Mouse (Mus musculus): ENCODE measurements around the gene Ccdc134. TPM values are rescaled to one million over a fixed set of nuclear protein-coding genes. Genes with fewer than 3 reads are reported as not detected.

The Ccdc134 gene
- polyA plus RNA-seq, 1 experiment = 82.1 TPM

GRCm38 (mm10) chr15:82086131-82086530, 41.6 kb upstream of the Ccdc134 start:
- TF ChIP-seq TCF3 (IDR thresholded peaks at IDR 0.05; ENCODE audit: insufficient read length, low read depth) (no peak), E2F4 (IDR thresholded peaks at IDR 0.05; ENCODE audit: insufficient read depth) (no peak), MYOD1 (IDR thresholded peaks at IDR 0.05; ENCODE audit: control insufficient read depth in 1 of 3, insufficient read length in 2 of 3, low read depth in 2 of 3) (no peak), TCF12 (IDR thresholded peaks at IDR 0.05; ENCODE audit: insufficient read depth, poor library complexity, severe bottlenecking) (no peak), SRF (IDR thresholded peaks at IDR 0.05; ENCODE audit: control insufficient read depth, insufficient read length, low read depth) (no peak), MYOG (IDR thresholded peaks at IDR 0.05; ENCODE audit: control insufficient read depth in 1 of 3, insufficient read depth in 1 of 3, insufficient read length in 2 of 3, low read depth in 2 of 3) (no peak), CEBPB (IDR thresholded peaks at IDR 0.05; ENCODE audit: insufficient read depth, poor library complexity, severe bottlenecking) (no peak), REST (IDR thresholded peaks at IDR 0.05; ENCODE audit: insufficient read depth, insufficient read length) (no peak), POLR2A (IDR thresholded peaks at IDR 0.05; ENCODE audit: insufficient read length, low read depth) (no peak), POLR2AphosphoS2 (IDR thresholded peaks at IDR 0.05; ENCODE audit: insufficient read length, low read depth) (no peak), MAX (IDR thresholded peaks at IDR 0.05; ENCODE audit: low read depth) (no peak), USF1 (IDR thresholded peaks at IDR 0.05; ENCODE audit: low read depth) (no peak)
- H3K4me3 ChIP-seq = no peak overlapping the region
- no peaks in the 10 kb centered on the region for H3K79me2 ChIP-seq (ENCODE audit: control insufficient read depth, insufficient read depth)

GRCm38 (mm10) chr15:82087266-82087665, 40.5 kb upstream of the Ccdc134 start:
- H3K36me3 ChIP-seq (ENCODE audit: control insufficient read depth, insufficient read depth) = no peaks in the 10 kb centered on the region
- no peak overlapping the region for H3ac ChIP-seq (ENCODE audit: control insufficient read depth, insufficient read length)
- no peaks in the 10 kb centered on the region for H3K79me2 ChIP-seq (ENCODE audit: control insufficient read depth, insufficient read depth)
- no peak overlapping the region for H3K4me2 ChIP-seq (ENCODE audit: low read depth)
- no peak overlapping the region for H3K4me3 ChIP-seq
- peaks cover 85% of the 10 kb centered on the region for H3K27me3 ChIP-seq (ENCODE audit: control insufficient read depth, insufficient read depth, insufficient read length)
- TF ChIP-seq REST (IDR thresholded peaks at IDR 0.05; ENCODE audit: insufficient read depth, insufficient read length) (no peak), USF1 (IDR thresholded peaks at IDR 0.05; ENCODE audit: low read depth) (no peak), TCF12 (IDR thresholded peaks at IDR 0.05; ENCODE audit: insufficient read depth, poor library complexity, severe bottlenecking) (no peak), CEBPB (IDR thresholded peaks at IDR 0.05; ENCODE audit: insufficient read depth, poor library complexity, severe bottlenecking) (no peak), SRF (IDR thresholded peaks at IDR 0.05; ENCODE audit: control insufficient read depth, insufficient read length, low read depth) (no peak), MAX (IDR thresholded peaks at IDR 0.05; ENCODE audit: low read depth) (no peak), E2F4 (IDR thresholded peaks at IDR 0.05; ENCODE audit: insufficient read depth) (no peak)

More at GRCm38 (mm10) chr15:82086131-82086530, 41.6 kb upstream of the Ccdc134 start:
- Histone ChIP-seq H3K4me2 (ENCODE audit: low read depth) (no peak overlapping the region), H3K27me3 (ENCODE audit: control insufficient read depth, insufficient read depth, insufficient read length) (peaks cover 84% of the 10 kb centered on the region), H3ac (ENCODE audit: control insufficient read depth, insufficient read length) (no peak overlapping the region), H3K36me3 (ENCODE audit: control insufficient read depth, insufficient read depth) (no peaks in the 10 kb centered on the region)

GRCm38 (mm10) chr15:82091061-82091460, 36.7 kb upstream of the Ccdc134 start:
- H3K36me3 ChIP-seq (ENCODE audit: control insufficient read depth, insufficient read depth) = no peaks in the 10 kb centered on the region
- no peak overlapping the region for H3ac ChIP-seq (ENCODE audit: control insufficient read depth, insufficient read length)
- peaks cover 65% of the 10 kb centered on the region for H3K27me3 ChIP-seq (ENCODE audit: control insufficient read depth, insufficient read depth, insufficient read length)
- TF ChIP-seq USF1 (IDR thresholded peaks at IDR 0.05; ENCODE audit: low read depth) (no peak), POLR2AphosphoS2 (IDR thresholded peaks at IDR 0.05; ENCODE audit: insufficient read length, low read depth) (no peak), REST (IDR thresholded peaks at IDR 0.05; ENCODE audit: insufficient read depth, insufficient read length) (no peak), MYOG (IDR thresholded peaks at IDR 0.05; ENCODE audit: control insufficient read depth in 1 of 3, insufficient read depth in 1 of 3, insufficient read length in 2 of 3, low read depth in 2 of 3) (no peak), E2F4 (IDR thresholded peaks at IDR 0.05; ENCODE audit: insufficient read depth) (no peak), MAX (IDR thresholded peaks at IDR 0.05; ENCODE audit: low read depth) (no peak), POLR2A (IDR thresholded peaks at IDR 0.05; ENCODE audit: insufficient read length, low read depth) (no peak), MYOD1 (IDR thresholded peaks at IDR 0.05; ENCODE audit: control insufficient read depth in 1 of 3, insufficient read length in 2 of 3, low read depth in 2 of 3) (no peak), SRF (IDR thresholded peaks at IDR 0.05; ENCODE audit: control insufficient read depth, insufficient read length, low read depth) (no peak), CEBPB (IDR thresholded peaks at IDR 0.05; ENCODE audit: insufficient read depth, poor library complexity, severe bottlenecking) (no peak), TCF12 (IDR thresholded peaks at IDR 0.05; ENCODE audit: insufficient read depth, poor library complexity, severe bottlenecking) (no peak), TCF3 (IDR thresholded peaks at IDR 0.05; ENCODE audit: insufficient read length, low read depth) (no peak)
- H3K79me2 ChIP-seq (ENCODE audit: control insufficient read depth, insufficient read depth) = no peaks in the 10 kb centered on the region
- H3K4me2 ChIP-seq (ENCODE audit: low read depth) = no peak overlapping the region
- H3K4me3 ChIP-seq = no peak overlapping the region

GRCm38 (mm10) chr15:82106953-82107555, 20.7 kb upstream of the Ccdc134 start:
- no peak overlapping the region for H3K4me2 ChIP-seq (ENCODE audit: low read depth)
- TF ChIP-seq MAX (IDR thresholded peaks at IDR 0.05; ENCODE audit: low read depth) (no peak), SRF (IDR thresholded peaks at IDR 0.05; ENCODE audit: control insufficient read depth, insufficient read length, low read depth) (no peak), CEBPB (IDR thresholded peaks at IDR 0.05; ENCODE audit: insufficient read depth, poor library complexity, severe bottlenecking) (no peak), TCF3 (IDR thresholded peaks at IDR 0.05; ENCODE audit: insufficient read length, low read depth) (no peak), POLR2A (IDR thresholded peaks at IDR 0.05; ENCODE audit: insufficient read length, low read depth) (no peak), MYOD1 (IDR thresholded peaks at IDR 0.05; ENCODE audit: control insufficient read depth in 1 of 3, insufficient read length in 2 of 3, low read depth in 2 of 3) (no peak), USF1 (IDR thresholded peaks at IDR 0.05; ENCODE audit: low read depth) (no peak), TCF12 (IDR thresholded peaks at IDR 0.05; ENCODE audit: insufficient read depth, poor library complexity, severe bottlenecking) (no peak), REST (IDR thresholded peaks at IDR 0.05; ENCODE audit: insufficient read depth, insufficient read length) (no peak), E2F4 (IDR thresholded peaks at IDR 0.05; ENCODE audit: insufficient read depth) (no peak), MYOG (IDR thresholded peaks at IDR 0.05; ENCODE audit: control insufficient read depth in 1 of 3, insufficient read depth in 1 of 3, insufficient read length in 2 of 3, low read depth in 2 of 3) (no peak), POLR2AphosphoS2 (IDR thresholded peaks at IDR 0.05; ENCODE audit: insufficient read length, low read depth) (no peak)
- H3K36me3 ChIP-seq (ENCODE audit: control insufficient read depth, insufficient read depth) = no peaks in the 10 kb centered on the region
- H3K27me3 ChIP-seq (ENCODE audit: control insufficient read depth, insufficient read depth, insufficient read length) = peaks cover 70% of the 10 kb centered on the region
- no peak overlapping the region for H3K4me3 ChIP-seq
- no peaks in the 10 kb centered on the region for H3K79me2 ChIP-seq (ENCODE audit: control insufficient read depth, insufficient read depth)
- H3ac ChIP-seq (ENCODE audit: control insufficient read depth, insufficient read length) = no peak overlapping the region

Measured in myocyte (in vitro differentiated cells).